Mouse (Mus musculus) heart, embryonic 16.5 days (tissue): Measurements from ENCODE around the gene Retnlb. TPM values are rescaled to one million over a fixed set of nuclear protein-coding genes. Genes with fewer than 3 reads are reported as not detected.

Source experiments
- ATAC-seq: fragments of 200-750 bp; cut with Nextera tagmentation; replicated peaks from 2 replicates; pipeline ENCODE4 v1.8.0; 2017; ENCODE audit warnings: moderate number of reproducible peaks; ENCODE audit not compliant: insufficient read depth, low FRiP score; ENCODE audit errors: extremely low read depth
- H3K27ac ChIP-seq: fragments of 300-500 bp; sonication (generic); 2 replicates; pipeline ENCODE4 v1.5.1; 2014; ENCODE audit warnings: mild to moderate bottlenecking, low read length, control low read depth, moderate library complexity
- H3K27me3 ChIP-seq: fragments of 300-500 bp; sonication (generic); 2 replicates; pipeline ENCODE4 v1.6.1; 2014; ENCODE audit warnings: low read length, mixed read lengths; ENCODE audit not compliant: control insufficient read depth, insufficient read depth
- H3K36me3 ChIP-seq: fragments of 300-500 bp; sonication (generic); 2 replicates; pipeline ENCODE4 v1.6.1; 2014; ENCODE audit not compliant: control insufficient read depth, insufficient read depth
- H3K4me1 ChIP-seq: fragments of 300-500 bp; sonication (generic); 2 replicates; pipeline ENCODE4 v1.6.1; 2014; ENCODE audit warnings: low read length, mixed read lengths; ENCODE audit not compliant: control insufficient read depth, insufficient read depth
- H3K4me2 ChIP-seq: fragments of 300-500 bp; sonication (generic); 2 replicates; pipeline ENCODE4 v1.6.1; 2014; ENCODE audit warnings: low read depth, mild to moderate bottlenecking, control low read depth, low read length
- H3K4me3 ChIP-seq: fragments of 300-500 bp; sonication (generic); 2 replicates; pipeline ENCODE4 v1.5.1; 2014; ENCODE audit warnings: mild to moderate bottlenecking, control low read depth, low read length
- H3K9ac ChIP-seq: fragments of 300-500 bp; sonication (generic); 2 replicates; pipeline ENCODE4 v1.6.1; 2014; ENCODE audit warnings: low read length, control low read depth
- H3K9me3 ChIP-seq: fragments of 300-500 bp; sonication (generic); replicated peaks from 2 replicates; pipeline ENCODE4 v1.6.1; 2016; ENCODE audit warnings: low read length; ENCODE audit not compliant: control insufficient read depth
- WGBS: fragments of 180-500 bp; shearing (Covaris S2); extraction: QIAGEN DNeasy Blood & Tissue Kit; methylation state at CpG from one replicate; pipeline ENCODE4 v1.1.7; 2014; 5-methylcytosine and 5-hydroxymethylcytosine counted together
- polyA plus RNA-seq: library from polyadenylated mRNA; unstranded; fragments of >200 nt; fragmentation: Nextera tagmentation; extraction: Ambion mirVana; gene quantifications from 2 replicates; pipeline ENCODE4 v1.2.1, GENCODE M21; 2015

Retnlb gene
- not detected in 2 replicates for polyA plus RNA-seq

DNA sequence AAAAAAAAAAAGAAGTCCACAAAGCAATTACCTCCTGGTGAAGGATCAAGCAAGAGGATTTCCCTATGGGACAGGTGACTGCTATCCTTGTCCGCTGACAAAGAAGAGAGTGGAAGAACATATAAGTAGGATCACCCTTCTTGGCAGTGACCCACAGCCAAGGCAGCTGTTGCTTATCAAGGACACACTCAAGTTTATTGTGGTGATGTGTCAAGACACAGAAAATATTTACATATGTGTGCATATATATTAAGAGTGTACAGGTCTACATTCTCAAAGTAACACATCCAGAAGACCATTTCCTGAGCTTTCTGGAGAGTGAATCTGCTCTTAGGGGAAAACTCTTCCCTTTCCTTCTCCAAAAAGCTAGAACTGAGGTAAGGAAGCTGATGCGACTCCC lies at the start of gene Retnlb:
Retnlb (plus strand) TSS at position 162 of the 400 bp plus-strand sequence.
- no peak within 1 kb of the TSS for H3K27ac ChIP-seq
- no peak within 1 kb of the TSS for H3K4me3 ChIP-seq
- no peaks in the 10 kb centered on the region for H3K9me3 ChIP-seq
- no peak within 1 kb of the TSS for H3K9ac ChIP-seq
- ATAC-seq: no peak
- H3K27me3 ChIP-seq: no peaks in the 10 kb centered on the region
- 86% methylated on average over 2 of the region's 2 CpGs for WGBS
- no peak within 1 kb of the TSS for H3K4me2 ChIP-seq
- H3K36me3 ChIP-seq: no peaks in the 10 kb centered on the region
- H3K4me1 ChIP-seq: no peaks in the 10 kb centered on the region

DNA sequence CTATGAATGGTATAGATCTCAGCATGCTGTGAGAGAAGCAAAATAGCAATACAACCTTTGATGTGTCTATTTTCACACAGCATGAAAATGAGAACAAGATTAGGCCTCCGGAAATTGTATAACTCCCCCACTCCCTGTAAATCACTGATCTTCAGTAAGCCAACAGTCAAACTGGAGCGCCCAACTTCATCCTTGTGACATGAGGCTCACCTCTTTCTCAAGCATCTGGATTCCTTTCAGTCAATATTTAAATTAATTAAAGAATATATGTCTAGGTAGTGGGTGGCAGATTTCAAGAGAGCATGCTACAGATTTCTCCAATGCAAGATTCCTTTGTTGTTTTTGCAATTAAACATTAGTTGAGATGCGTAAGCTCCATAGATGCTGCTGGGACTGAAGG lies 47.5 kb upstream of the Retnlb start:
- WGBS: 87% methylated on average over 3 of the region's 3 CpGs

DNA sequence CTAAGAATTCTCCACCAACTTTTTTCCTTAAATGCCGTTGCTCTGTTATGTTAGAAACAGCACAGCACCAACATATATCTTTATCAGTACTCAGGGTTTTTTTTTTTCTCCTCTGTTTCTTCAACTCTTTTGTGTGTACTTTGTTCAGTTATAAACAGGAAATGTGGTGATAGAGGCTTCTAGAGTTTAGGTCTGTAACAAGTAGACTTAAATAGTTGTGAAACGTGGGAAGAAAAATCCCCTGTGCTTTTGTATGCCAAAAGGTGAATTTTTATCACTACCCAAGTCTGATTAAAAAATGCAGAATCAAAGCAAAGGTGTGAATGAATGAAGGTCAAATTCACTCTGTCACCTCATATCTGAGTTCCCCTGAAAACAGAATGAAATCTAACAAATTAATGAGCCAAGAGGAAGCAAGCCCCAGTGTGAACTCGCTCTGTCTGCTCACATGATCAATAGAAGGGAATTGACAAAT lies 44.6 kb upstream of the Retnlb start, which contains the start of gene Trat1:
Trat1 (minus strand) TSS at position 51 of the 475 bp plus-strand sequence.
- no peak within 1 kb of the TSS for H3K27ac ChIP-seq
- WGBS: 62% methylated on average over 3 of the region's 3 CpGs

More for the DNA sequence above, 47.5 kb upstream of the Retnlb start:
- H3K27me3 ChIP-seq: no peaks in the 10 kb centered on the region
- no peaks in the 10 kb centered on the region for H3K36me3 ChIP-seq
- no peaks in the 10 kb centered on the region for H3K9me3 ChIP-seq
- no peak overlapping the region for H3K9ac ChIP-seq
- ATAC-seq: no peak
- H3K27ac ChIP-seq: no peak overlapping the region
- H3K4me2 ChIP-seq: no peak overlapping the region
- H3K4me1 ChIP-seq: no peaks in the 10 kb centered on the region
- no peak overlapping the region for H3K4me3 ChIP-seq

DNA sequence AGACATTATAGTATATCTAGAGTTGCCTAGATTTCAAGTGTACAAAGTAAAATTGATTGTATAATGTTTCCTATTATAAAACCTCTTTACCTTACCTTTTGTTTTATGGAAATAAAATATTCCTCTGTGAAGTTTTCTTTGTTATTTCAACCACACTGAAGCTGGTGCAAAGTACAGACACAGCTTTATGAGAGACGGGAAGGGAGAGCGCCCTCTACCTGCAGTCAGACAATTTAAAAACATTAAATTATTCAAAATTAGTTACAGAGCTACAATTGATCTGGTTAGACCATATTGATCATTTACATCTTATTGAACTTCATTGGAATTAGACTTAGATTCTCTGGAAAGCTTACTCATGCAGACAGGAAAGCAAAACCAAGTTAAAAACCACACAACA lies 39.4 kb upstream of the Retnlb start:
- H3K9me3 ChIP-seq: no peaks in the 10 kb centered on the region
- no peak overlapping the region for H3K9ac ChIP-seq
- no peak overlapping the region for H3K4me3 ChIP-seq
- no peaks in the 10 kb centered on the region for H3K36me3 ChIP-seq
- no peak for ATAC-seq
- no peaks in the 10 kb centered on the region for H3K4me1 ChIP-seq
- no peak overlapping the region for H3K4me2 ChIP-seq
- WGBS: 65% methylated on average over 2 of the region's 2 CpGs
- no peaks in the 10 kb centered on the region for H3K27me3 ChIP-seq
- H3K27ac ChIP-seq: no peak overlapping the region

More for the DNA sequence above, 44.6 kb upstream of the Retnlb start, which contains the start of gene Trat1:
- no peaks in the 10 kb centered on the region for H3K4me1 ChIP-seq
- no peak within 1 kb of the TSS for H3K4me2 ChIP-seq
- no peaks in the 10 kb centered on the region for H3K36me3 ChIP-seq
- no peaks in the 10 kb centered on the region for H3K9me3 ChIP-seq
- ATAC-seq: no peak
- H3K9ac ChIP-seq: no peak within 1 kb of the TSS
- no peak within 1 kb of the TSS for H3K4me3 ChIP-seq
- no peaks in the 10 kb centered on the region for H3K27me3 ChIP-seq

DNA sequence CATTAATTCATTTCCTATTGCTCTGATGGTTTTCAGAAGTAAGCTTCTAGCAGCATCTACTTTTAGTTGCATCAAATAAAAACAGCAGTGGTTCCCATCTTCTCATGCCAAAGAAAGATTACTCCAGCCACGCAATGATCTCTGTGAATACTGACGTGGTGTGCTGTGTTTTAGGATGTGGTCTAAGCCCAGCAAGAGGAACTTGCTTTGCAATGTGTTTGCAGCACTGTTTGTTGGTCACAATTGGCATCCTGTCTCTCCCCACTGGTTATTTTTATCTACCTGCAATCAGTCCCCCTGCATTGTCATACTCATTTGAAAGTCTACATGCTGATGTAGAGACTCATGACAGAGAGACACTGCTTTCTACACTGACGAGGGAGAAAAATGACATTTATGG lies 30.4 kb upstream of the Retnlb start:
- WGBS: 66% methylated on average over 3 of the region's 3 CpGs

DNA sequence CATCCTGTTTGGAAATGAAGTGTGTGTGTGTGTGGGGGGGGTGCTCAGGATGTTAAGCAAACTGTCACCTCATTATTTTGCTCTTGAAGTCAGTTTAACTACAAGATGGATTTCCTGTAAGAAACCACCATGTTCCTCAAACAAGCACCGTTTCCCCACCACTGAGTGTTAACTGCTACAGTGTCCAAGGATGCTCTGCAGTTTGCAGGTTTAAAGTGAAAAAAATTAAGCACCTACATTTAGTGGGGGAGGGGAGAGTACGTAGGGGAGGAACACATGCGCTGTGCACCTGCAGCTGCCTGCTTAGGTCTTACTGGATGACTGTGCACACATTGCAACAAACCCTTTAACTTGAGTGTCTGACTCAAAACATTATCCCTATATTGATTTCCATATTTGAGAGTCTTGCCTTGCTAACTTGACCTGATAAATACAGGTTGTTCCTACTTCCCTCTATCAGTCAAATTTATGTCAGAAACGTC lies 27.9 kb upstream of the Retnlb start:
- Histone ChIP-seq H3K36me3 (no peaks in the 10 kb centered on the region), H3K27me3 (no peaks in the 10 kb centered on the region), H3K9me3 (no peaks in the 10 kb centered on the region), H3K4me2 (no peak overlapping the region), H3K4me3 (no peak overlapping the region), H3K4me1 (no peaks in the 10 kb centered on the region), H3K9ac (no peak overlapping the region), H3K27ac (no peak overlapping the region; the same call in 1 of the 2 replicates)
- peak; percentile 81 for ATAC-seq
- WGBS: 53% methylated on average over 4 of the region's 4 CpGs

More for the DNA sequence above, 30.4 kb upstream of the Retnlb start:
- H3K9ac ChIP-seq: no peak overlapping the region
- H3K4me1 ChIP-seq: no peaks in the 10 kb centered on the region
- no peaks in the 10 kb centered on the region for H3K36me3 ChIP-seq
- ATAC-seq: no peak
- H3K4me2 ChIP-seq: no peak overlapping the region
- no peaks in the 10 kb centered on the region for H3K27me3 ChIP-seq
- no peaks in the 10 kb centered on the region for H3K9me3 ChIP-seq
- H3K4me3 ChIP-seq: no peak overlapping the region
- no peak overlapping the region for H3K27ac ChIP-seq

DNA sequence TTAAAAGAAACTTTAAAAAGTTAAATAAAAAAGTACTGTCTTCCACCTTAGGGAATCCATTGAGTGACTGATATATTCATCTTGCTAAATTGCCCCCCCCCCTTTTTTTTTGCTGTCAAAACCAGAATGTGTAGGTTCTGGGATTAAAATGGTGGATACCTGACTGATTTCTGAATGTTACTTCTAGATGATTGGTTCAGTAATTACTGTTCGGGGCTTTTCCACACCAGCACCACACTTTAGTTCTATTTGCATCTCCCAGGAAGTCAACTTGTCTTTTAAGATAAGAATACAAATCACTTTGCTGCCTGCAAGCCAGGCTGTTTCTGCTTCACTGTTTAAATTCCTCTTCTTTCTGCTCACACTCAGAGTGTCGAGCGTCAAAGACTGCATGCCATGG lies 18.4 kb upstream of the Retnlb start:
- Histone ChIP-seq H3K4me3 (no peak overlapping the region), H3K36me3 (no peaks in the 10 kb centered on the region), H3K4me2 (no peak overlapping the region), H3K27me3 (no peaks in the 10 kb centered on the region), H3K9me3 (no peaks in the 10 kb centered on the region), H3K9ac (no peak overlapping the region), H3K4me1 (no peaks in the 10 kb centered on the region), H3K27ac (no peak overlapping the region)
- ATAC-seq: no peak
- WGBS: 23% methylated on average over 3 of the region's 3 CpGs

DNA sequence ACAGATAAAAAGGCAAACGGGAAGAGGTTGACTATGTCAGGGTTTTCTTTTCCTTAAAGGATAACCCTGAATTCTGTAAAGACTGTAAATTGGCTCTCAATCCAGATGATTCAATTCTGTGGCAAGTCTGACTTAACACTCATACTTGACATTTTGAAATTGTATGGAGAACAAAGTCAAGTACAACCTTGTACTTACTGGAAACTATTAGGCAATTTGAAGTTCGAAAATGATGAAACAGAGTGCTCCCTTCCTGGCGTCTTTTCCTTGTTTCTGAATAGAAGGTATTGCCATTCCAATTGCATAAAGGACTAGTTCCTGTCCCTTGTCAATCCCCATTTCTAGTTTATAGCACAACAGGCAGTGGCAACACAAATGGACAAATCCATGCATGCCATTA lies 17.2 kb upstream of the Retnlb start:
- WGBS: 81% methylated on average over 3 of the region's 3 CpGs

DNA sequence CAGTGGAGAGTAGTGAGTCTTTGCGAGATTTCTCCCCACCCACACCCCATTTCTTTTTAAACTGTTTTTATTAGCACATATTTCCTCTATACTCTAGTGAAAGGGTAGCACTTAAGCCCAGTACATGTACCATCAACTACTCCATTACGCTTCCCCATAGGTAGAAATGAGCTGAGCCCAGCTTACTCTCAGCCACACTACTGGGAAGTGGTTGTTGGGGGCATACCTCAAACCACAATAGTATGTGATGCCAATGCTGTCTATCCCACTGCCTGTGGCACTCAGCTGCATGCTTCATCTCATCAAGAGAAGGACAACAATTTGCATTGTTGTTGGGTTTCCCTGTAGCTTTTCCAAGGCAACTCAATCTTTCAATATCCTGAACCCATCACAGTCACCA lies 15.8 kb upstream of the Retnlb start:
- H3K4me3 ChIP-seq: no peak overlapping the region
- ATAC-seq: no peak
- no peaks in the 10 kb centered on the region for H3K9me3 ChIP-seq

More for the DNA sequence above, 17.2 kb upstream of the Retnlb start:
- no peaks in the 10 kb centered on the region for H3K27me3 ChIP-seq
- no peaks in the 10 kb centered on the region for H3K4me1 ChIP-seq
- no peaks in the 10 kb centered on the region for H3K9me3 ChIP-seq
- no peak overlapping the region for H3K9ac ChIP-seq
- no peaks in the 10 kb centered on the region for H3K36me3 ChIP-seq
- no peak for ATAC-seq
- H3K4me2 ChIP-seq: no peak overlapping the region
- no peak overlapping the region for H3K27ac ChIP-seq
- no peak overlapping the region for H3K4me3 ChIP-seq

More for the DNA sequence above, 15.8 kb upstream of the Retnlb start:
- Histone ChIP-seq H3K27me3 (no peaks in the 10 kb centered on the region), H3K9ac (no peak overlapping the region), H3K4me1 (no peaks in the 10 kb centered on the region), H3K4me2 (no peak overlapping the region), H3K36me3 (no peaks in the 10 kb centered on the region), H3K27ac (no peak overlapping the region)
- 86% methylated on average over 2 of the region's 2 CpGs for WGBS
